Mouse (Mus musculus): Measurements from ENCODE around the gene Oas1h. TPM values are rescaled to one million over a fixed set of nuclear protein-coding genes. Genes with fewer than 3 reads are reported as not detected.
"Not testable (repeated sequence)": the region's sequence is repeated elsewhere in the genome, so short reads cannot be mapped to it uniquely, and the experiment has no call there.

The Oas1h gene
- total RNA-seq, 2 experiments from 2014 or later: not detected

- DNase-seq (ENCODE audit: low spot score): not testable (repeated sequence)
- intact Hi-C loops (cut with DNase I): loop anchor here (2.0 kb wide), 1 partner anchor 20 kb away; no protein-coding TSS in a partner anchor
Observed at GRCm38 (mm10) chr5:120878803-120879202, 17.6 kb downstream of the Oas1h start.

- intact Hi-C loops (cut with DNase I): not testable (repeated sequence)
Observed at GRCm38 (mm10) chr5:120881681-120882080, 20.5 kb downstream of the Oas1h start.

GRCm38 (mm10) chr5:120887413-120887812 lies 26.2 kb downstream of the Oas1h start, which contains the start of gene Oas1g:
Gene Oas1g, minus strand, starts transcription at chr5:120887613.
- intact Hi-C loops (cut with DNase I): not testable (repeated sequence)

More at GRCm38 (mm10) chr5:120881681-120882080, 20.5 kb downstream of the Oas1h start:
- DNase-seq (ENCODE audit: low spot score): not testable (repeated sequence)

GRCm38 (mm10) chr5:120887831-120888230 lies 26.6 kb downstream of the Oas1h start:
- intact Hi-C loops (cut with DNase I): no loop called here
- no peak for DNase-seq (ENCODE audit: low spot score)

More at GRCm38 (mm10) chr5:120887413-120887812, 26.2 kb downstream of the Oas1h start, which contains the start of gene Oas1g:
- not testable (repeated sequence) for DNase-seq (ENCODE audit: low spot score)

GRCm38 (mm10) chr5:120888294-120888815 lies 27.1 kb downstream of the Oas1h start:
- intact Hi-C loops (cut with DNase I): not testable (repeated sequence)

GRCm38 (mm10) chr5:120890026-120890425 lies 28.8 kb downstream of the Oas1h start:
- no peak for DNase-seq (ENCODE audit: low spot score)
- intact Hi-C loops (cut with DNase I): no loop called here

More at GRCm38 (mm10) chr5:120888294-120888815, 27.1 kb downstream of the Oas1h start:
- not testable (repeated sequence) for DNase-seq (ENCODE audit: low spot score)

- intact Hi-C loops (cut with DNase I): no loop called here
- DNase-seq (ENCODE audit: low spot score): no peak
Observed at GRCm38 (mm10) chr5:120890991-120891390, 29.8 kb downstream of the Oas1h start.

GRCm38 (mm10) chr5:120891566-120892242 lies 30.5 kb downstream of the Oas1h start:
- intact Hi-C loops (cut with DNase I): loop anchor here (2.0 kb wide), 1 partner anchor 107 kb away; no protein-coding TSS in a partner anchor
- not testable (repeated sequence) for DNase-seq (ENCODE audit: low spot score)

- intact Hi-C loops (cut with DNase I): loop anchor here (2.0 kb wide), 1 partner anchor 107 kb away; no protein-coding TSS in a partner anchor
Observed at GRCm38 (mm10) chr5:120892243-120892660, 31.0 kb downstream of the Oas1h start.

GRCm38 (mm10) chr5:120893866-120894265 lies 32.6 kb downstream of the Oas1h start:
- intact Hi-C loops (cut with DNase I): loop anchor here (2.0 kb wide), 1 partner anchor 109 kb away; no protein-coding TSS in a partner anchor

More at GRCm38 (mm10) chr5:120892243-120892660, 31.0 kb downstream of the Oas1h start:
- no peak for DNase-seq (ENCODE audit: low spot score)

GRCm38 (mm10) chr5:120894692-120895091 lies 33.5 kb downstream of the Oas1h start:
- intact Hi-C loops (cut with DNase I): not testable (repeated sequence)

More at GRCm38 (mm10) chr5:120893866-120894265, 32.6 kb downstream of the Oas1h start:
- DNase-seq (ENCODE audit: low spot score): not testable (repeated sequence)

GRCm38 (mm10) chr5:120895231-120895900 lies 34.1 kb downstream of the Oas1h start:
- no peak for DNase-seq (ENCODE audit: low spot score)
- intact Hi-C loops (cut with DNase I): no loop called here

More at GRCm38 (mm10) chr5:120894692-120895091, 33.5 kb downstream of the Oas1h start:
- DNase-seq (ENCODE audit: low spot score): not testable (repeated sequence)

- no peak for DNase-seq (ENCODE audit: low spot score)
- intact Hi-C loops (cut with DNase I): loop anchor here (2.0 kb wide), 1 partner anchor 20 kb away; no protein-coding TSS in a partner anchor
Observed at GRCm38 (mm10) chr5:120898307-120898706, 37.1 kb downstream of the Oas1h start.

- no peak for DNase-seq (ENCODE audit: low spot score)
Observed at GRCm38 (mm10) chr5:120898726-120899125, 37.5 kb downstream of the Oas1h start.

GRCm38 (mm10) chr5:120900666-120901065 lies 39.4 kb downstream of the Oas1h start:
- no peak for DNase-seq (ENCODE audit: low spot score)
- intact Hi-C loops (cut with DNase I): no loop called here

More at GRCm38 (mm10) chr5:120898726-120899125, 37.5 kb downstream of the Oas1h start:
- intact Hi-C loops (cut with DNase I): loop anchor here (2.0 kb wide), 1 partner anchor 20 kb away; no protein-coding TSS in a partner anchor

- intact Hi-C loops (cut with DNase I): no loop called here
- no peak for DNase-seq (ENCODE audit: low spot score)
Observed at GRCm38 (mm10) chr5:120902056-120902455, 40.8 kb downstream of the Oas1h start.

- DNase-seq (ENCODE audit: low spot score); intact Hi-C loops (cut with DNase I): not testable (repeated sequence)
Observed at GRCm38 (mm10) chr5:120906791-120907733, 45.8 kb downstream of the Oas1h start, which contains the start of gene Oas1a. Gene Oas1a, minus strand, starts transcription at chr5:120907521.

- no peak for DNase-seq (ENCODE audit: low spot score)
Observed at GRCm38 (mm10) chr5:120908196-120908920, 47.1 kb downstream of the Oas1h start.

More at GRCm38 (mm10) chr5:120908196-120908920, 47.1 kb downstream of the Oas1h start:
- intact Hi-C loops (cut with DNase I): no loop called here
